8 mouse cellular contexts compared by ENCODE assay signal in the genomic region with DNA sequence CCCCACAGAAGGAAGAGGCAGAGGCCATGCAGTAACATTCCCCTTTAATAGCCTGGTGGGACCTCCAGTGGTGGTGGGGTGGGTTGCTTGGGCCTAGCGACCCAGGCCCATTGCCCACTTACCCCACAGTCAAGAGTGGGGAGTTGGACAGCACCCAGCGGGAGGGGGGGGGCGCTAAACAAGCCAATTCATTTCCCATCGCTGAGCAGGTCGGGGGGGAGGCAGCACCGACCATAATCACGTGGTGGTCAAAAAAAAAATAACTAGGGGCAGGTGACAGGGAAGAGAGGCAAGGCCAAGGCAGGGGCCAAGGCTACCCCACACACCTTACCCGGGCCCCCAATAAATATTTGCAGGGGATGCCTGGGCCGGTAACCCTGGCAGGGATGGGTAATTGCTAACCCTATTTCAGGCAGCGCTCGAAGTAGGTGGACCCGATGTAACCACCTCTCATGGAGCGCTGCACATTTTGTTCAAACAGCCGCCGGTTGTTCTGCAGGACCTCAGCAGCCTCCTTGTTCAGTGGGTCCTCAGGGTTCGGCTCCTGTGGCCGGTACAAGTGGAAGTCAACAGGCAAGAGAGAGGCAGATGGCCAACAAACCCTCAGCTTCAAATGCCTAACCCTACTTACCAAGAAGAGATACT. TPM values are rescaled to one million over a fixed set of nuclear protein-coding genes. Genes with fewer than 3 reads are reported as not detected.
DNase-seq lines count a peak whose midpoint lies in the region; ATAC-seq and TF ChIP-seq lines count a peak whose summit lies in the region.

No protein-coding gene starts in this region.

- no peak for ATAC-seq in heart, embryonic 12.5 days (ENCODE audit: insufficient number of reproducible peaks, low FRiP score)
- ATAC-seq in intestine, embryonic 16.5 days = no peak
- no peak for ATAC-seq in neural tube, embryonic 15.5 days (ENCODE audit: low FRiP score)

- no peaks in the 10 kb centered on the region for H3K27me3 ChIP-seq in heart, embryonic 12.5 days (replicated peaks)
- no peaks in the 10 kb centered on the region for H3K27me3 ChIP-seq in testis, adult 2 months (ENCODE audit: control insufficient read depth, insufficient read depth, low read length)
- no peaks in the 10 kb centered on the region for H3K27me3 ChIP-seq in intestine, embryonic 16.5 days (replicated peaks; ENCODE audit: control insufficient read depth, insufficient read depth, low read length)
- H3K27me3 ChIP-seq in neural tube, embryonic 15.5 days (replicated peaks) = 0 out of 2 replicates have a peak, but pooled peaks cover under 1% of the 10 kb centered on the region

- H3K9ac ChIP-seq in heart, embryonic 12.5 days = 0 out of 2 replicates have a peak overlapping the region, but pooled peaks have one; percentile 84
- peak overlapping the region; percentile 89 for H3K9ac ChIP-seq in intestine, embryonic 16.5 days (ENCODE audit: low read depth, low read length)
- H3K9ac ChIP-seq in neural tube, embryonic 15.5 days (replicated peaks) = peak overlapping the region; percentile 30; the same call in 1 of the 2 replicates

- TF ChIP-seq POLR2A in testis, adult 2 months (IDR thresholded peaks at IDR 0.05; ENCODE audit: control insufficient read depth, low read depth, low read length) = no peak

- intact Hi-C loops in heart, postnatal 10 days (cut with DNase I) = loop anchor here (5.0 kb wide), 2 partner anchors 58 to 113 kb away; a partner anchor contains a TSS
- intact Hi-C loops in gastrocnemius, postnatal 14 days (cut with DNase I; ENCODE audit: low total_unique reads) = no loop called here

- no peak for DNase-seq in heart, postnatal 10 days
- DNase-seq in testis, postnatal 14 days (ENCODE audit: low spot score) = no peak
- no peak for DNase-seq in MN1 (ENCODE audit: low spot score)
- no peak for DNase-seq in gastrocnemius, postnatal 14 days

- H3K4me2 ChIP-seq in heart, embryonic 12.5 days = peak overlapping the region; percentile 91
- H3K4me2 ChIP-seq in intestine, embryonic 16.5 days (ENCODE audit: low read depth, low read length) = peak overlapping the region; percentile 78
- peak overlapping the region; percentile 93 for H3K4me2 ChIP-seq in neural tube, embryonic 15.5 days

- H3K27ac ChIP-seq in heart, embryonic 12.5 days (ENCODE audit: poor library complexity, severe bottlenecking) = peak overlapping the region; percentile 85
- H3K27ac ChIP-seq in testis, adult 2 months (ENCODE audit: control insufficient read depth, insufficient read depth, low read depth, low read length) = no peak overlapping the region
- H3K27ac ChIP-seq in intestine, embryonic 16.5 days (ENCODE audit: low read length) = peak overlapping the region; percentile 76
- H3K27ac ChIP-seq in neural tube, embryonic 15.5 days (replicated peaks) = peak overlapping the region; percentile 96; the same call in 1 of the 2 replicates

- no peaks in the 10 kb centered on the region for H3K9me3 ChIP-seq in heart, embryonic 12.5 days (replicated peaks)
- H3K9me3 ChIP-seq in intestine, embryonic 16.5 days (ENCODE audit: control insufficient read depth, low read length) = no peaks in the 10 kb centered on the region
- no peaks in the 10 kb centered on the region for H3K9me3 ChIP-seq in neural tube, embryonic 15.5 days (replicated peaks)

- H3K36me3 ChIP-seq in heart, embryonic 12.5 days = peaks cover 47% of the 10 kb centered on the region
- no peaks in the 10 kb centered on the region; the same call in none of the 2 replicates for H3K36me3 ChIP-seq in testis, adult 2 months (ENCODE audit: control insufficient read depth, insufficient read depth, low read length)
- peaks cover 18% of the 10 kb centered on the region for H3K36me3 ChIP-seq in intestine, embryonic 16.5 days (ENCODE audit: control insufficient read depth, insufficient read depth, low read length)
- H3K36me3 ChIP-seq in neural tube, embryonic 15.5 days = peaks cover 45% of the 10 kb centered on the region

- H3K4me1 ChIP-seq in heart, embryonic 12.5 days (replicated peaks) = peaks cover 42% of the 10 kb centered on the region
- H3K4me1 ChIP-seq in testis, adult 2 months (ENCODE audit: control insufficient read depth, insufficient read depth, low read length) = peaks cover 25% of the 10 kb centered on the region
- H3K4me1 ChIP-seq in intestine, embryonic 16.5 days (ENCODE audit: control insufficient read depth, insufficient read depth, low read length) = peaks cover 33% of the 10 kb centered on the region
- peaks cover 56% of the 10 kb centered on the region for H3K4me1 ChIP-seq in neural tube, embryonic 15.5 days

- peak overlapping the region; percentile 65 for H3K4me3 ChIP-seq in heart, embryonic 12.5 days
- H3K4me3 ChIP-seq in testis, adult 2 months (ENCODE audit: control insufficient read depth, low read depth, low read length) = peak overlapping the region; percentile 93
- H3K4me3 ChIP-seq in intestine, embryonic 16.5 days (ENCODE audit: low read length) = 0 out of 2 replicates have a peak overlapping the region, but pooled peaks have one; percentile 70
- H3K4me3 ChIP-seq in neural tube, embryonic 15.5 days (replicated peaks) = peak overlapping the region; percentile 62

- WGBS in heart, embryonic 12.5 days = 89% methylated on average over 17 of the region's 17 CpGs
- 85% methylated on average over 17 of the region's 17 CpGs for WGBS in intestine, embryonic 16.5 days
- 82% methylated on average over 17 of the region's 17 CpGs for WGBS in neural tube, embryonic 15.5 days

- no peak for TF ChIP-seq CTCF in testis, adult 2 months (IDR thresholded peaks at IDR 0.05; ENCODE audit: control insufficient read depth, insufficient read depth, insufficient replicate concordance, low read depth, low read length)

RNA-seq across cellular contexts. Expression of a gene that starts 0.7 kb away (rescaled TPM):
- polyA plus RNA-seq in heart, embryonic 12.5 days (2016; fragmentation: Nextera tagmentation; extraction: Ambion mirVana) = 127 and 131 TPM in 2 replicates
- 100 to 1,000 TPM; 137 to 143 TPM for total RNA-seq in heart, postnatal 10 days (2021)
- 107 and 115 TPM in 2 replicates for polyA plus RNA-seq in testis, adult 2 months (2012; rRNA removed)
- 199 and 202 TPM in 2 replicates for polyA plus RNA-seq in intestine, embryonic 16.5 days (2015; fragmentation: Nextera tagmentation; extraction: Ambion mirVana)
- 165 and 170 TPM in 2 replicates for polyA plus RNA-seq in neural tube, embryonic 15.5 days (2015; fragmentation: Nextera tagmentation; extraction: Ambion mirVana)
- 100 to 1,000 TPM in 1 of 2 experiments, 10 to 100 TPM in 1; 95.6 to 103 TPM for total RNA-seq in gastrocnemius, postnatal 14 days (2021)

RNA-seq across cellular contexts. Expression of a gene that starts 2.7 kb away (rescaled TPM):
- polyA plus RNA-seq in heart, embryonic 12.5 days (2016; fragmentation: Nextera tagmentation; extraction: Ambion mirVana) = 160 and 170 TPM in 2 replicates
- total RNA-seq in heart, postnatal 10 days (2021) = 100 to 1,000 TPM; 185 to 188 TPM
- 377 and 399 TPM in 2 replicates for polyA plus RNA-seq in testis, adult 2 months (2012; rRNA removed)
- polyA plus RNA-seq in intestine, embryonic 16.5 days (2015; fragmentation: Nextera tagmentation; extraction: Ambion mirVana) = 19.5 and 25.0 TPM in 2 replicates
- 129 and 149 TPM in 2 replicates for polyA plus RNA-seq in neural tube, embryonic 15.5 days (2015; fragmentation: Nextera tagmentation; extraction: Ambion mirVana)
- total RNA-seq in gastrocnemius, postnatal 14 days (2021) = 100 to 1,000 TPM; 141 to 149 TPM

RNA-seq across cellular contexts. Expression of a gene that starts 19.2 kb away (rescaled TPM):
- polyA plus RNA-seq in heart, embryonic 12.5 days (2016; fragmentation: Nextera tagmentation; extraction: Ambion mirVana) = 2.0 and 2.3 TPM in 2 replicates
- under 1 TPM; 0.72 to 0.92 TPM for total RNA-seq in heart, postnatal 10 days (2021)
- polyA plus RNA-seq in testis, adult 2 months (2012; rRNA removed) = 7.5 and 8.2 TPM in 2 replicates
- polyA plus RNA-seq in intestine, embryonic 16.5 days (2015; fragmentation: Nextera tagmentation; extraction: Ambion mirVana) = 1.4 and 1.8 TPM in 2 replicates
- polyA plus RNA-seq in neural tube, embryonic 15.5 days (2015; fragmentation: Nextera tagmentation; extraction: Ambion mirVana) = 7.7 and 8.8 TPM in 2 replicates
- under 1 TPM; 0.80 to 0.98 TPM for total RNA-seq in gastrocnemius, postnatal 14 days (2021)

RNA-seq across cellular contexts. Expression of a gene that starts 25.5 kb away (rescaled TPM):
- 16.2 and 18.7 TPM in 2 replicates for polyA plus RNA-seq in heart, embryonic 12.5 days (2016; fragmentation: Nextera tagmentation; extraction: Ambion mirVana)
- 10 to 100 TPM in 1 of 2 experiments, 1 to 10 TPM in 1; 9.7 to 11.8 TPM for total RNA-seq in heart, postnatal 10 days (2021)
- 4.3 and 5.6 TPM in 2 replicates for polyA plus RNA-seq in testis, adult 2 months (2012; rRNA removed)
- polyA plus RNA-seq in intestine, embryonic 16.5 days (2015; fragmentation: Nextera tagmentation; extraction: Ambion mirVana) = 22.2 and 23.2 TPM in 2 replicates
- 37.6 and 38.7 TPM in 2 replicates for polyA plus RNA-seq in neural tube, embryonic 15.5 days (2015; fragmentation: Nextera tagmentation; extraction: Ambion mirVana)
- 1 to 10 TPM; 4.7 to 5.1 TPM for total RNA-seq in gastrocnemius, postnatal 14 days (2021)

RNA-seq across cellular contexts. Expression of a gene that starts 36.4 kb away (rescaled TPM):
- 221 and 228 TPM in 2 replicates for polyA plus RNA-seq in heart, embryonic 12.5 days (2016; fragmentation: Nextera tagmentation; extraction: Ambion mirVana)
- total RNA-seq in heart, postnatal 10 days (2021) = 100 to 1,000 TPM; 148 to 165 TPM
- polyA plus RNA-seq in testis, adult 2 months (2012; rRNA removed) = 507 and 516 TPM in 2 replicates
- 116 and 131 TPM in 2 replicates for polyA plus RNA-seq in intestine, embryonic 16.5 days (2015; fragmentation: Nextera tagmentation; extraction: Ambion mirVana)
- polyA plus RNA-seq in neural tube, embryonic 15.5 days (2015; fragmentation: Nextera tagmentation; extraction: Ambion mirVana) = 202 and 224 TPM in 2 replicates
- total RNA-seq in gastrocnemius, postnatal 14 days (2021) = 10 to 100 TPM; 67.0 to 85.9 TPM

Comparison
In these comparisons a context has a peak if more than half of its experiments do, and no peak if none do; other contexts are left out.
1. H3K9ac ChIP-seq: peak in every context shown above with its lines; median percentile 89 in intestine, embryonic 16.5 days; 84 in heart, embryonic 12.5 days; 30 in neural tube, embryonic 15.5 days.